Mouse (Mus musculus): ENCODE results near the gene Cdk6. TPM values are rescaled to one million over a fixed set of nuclear protein-coding genes. Genes with fewer than 3 reads are reported as not detected.
A peak's percentile ranks its signal among the peaks of the same experiment; 100 is the strongest.
"Not testable (repeated sequence)": the region's sequence is repeated elsewhere in the genome, so short reads cannot be mapped to it uniquely, and the experiment has no call there.

Gene Cdk6
- total RNA-seq (2021) = 1 to 10 TPM in 1 of 2 experiments, under 1 TPM in 1; 0.92 to 1.2 TPM
- long read RNA-seq, experiment 1, partial matches to known transcripts = 0 of 1 reads
- long read RNA-seq, experiment 1, other reads (novel, unspliced or antisense) = 1 of 1 reads
- long read RNA-seq, experiment 2 = 0 reads

DNA sequence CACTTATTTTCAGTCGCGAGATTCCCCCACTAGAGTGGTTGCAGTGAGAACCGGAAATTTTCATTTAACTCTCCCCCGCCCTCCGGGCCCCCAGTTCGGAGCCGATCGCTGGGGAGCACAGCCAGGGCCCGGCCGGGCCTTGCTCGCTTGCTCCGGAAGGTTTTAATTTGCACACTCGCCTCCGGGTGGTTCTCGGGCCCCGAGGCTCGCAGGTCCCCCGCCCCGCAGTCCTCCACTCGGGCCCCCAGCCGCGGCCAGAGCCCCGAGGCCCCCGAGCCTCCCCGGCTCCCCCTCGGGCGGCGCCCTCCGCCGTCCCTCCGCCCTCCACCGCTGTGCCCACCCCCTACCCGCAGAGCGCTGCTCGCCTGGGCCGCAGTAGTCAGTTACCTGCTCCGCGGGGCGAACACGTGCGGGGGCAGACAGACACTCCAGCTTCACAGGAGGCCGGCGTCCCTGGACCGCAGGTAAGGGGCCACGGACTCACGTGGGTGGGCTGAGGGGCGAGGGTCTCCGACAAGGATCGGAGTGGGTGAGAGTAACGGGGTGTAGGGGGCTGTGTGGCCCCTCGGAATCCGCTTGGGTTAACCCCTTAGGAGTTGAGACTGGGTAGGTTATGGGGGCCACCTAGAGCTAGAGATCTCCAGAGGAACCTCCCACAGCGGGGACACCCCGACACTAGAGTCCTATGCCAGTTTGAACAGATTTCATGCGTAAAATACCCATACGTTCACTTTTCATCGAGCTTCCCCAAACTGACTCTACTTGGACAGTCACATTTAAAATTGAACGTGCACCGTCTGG lies at the start of gene Cdk6:
Cdk6 (plus strand) TSS at position 375 of the 801 bp plus-strand sequence.
- intact Hi-C loops (cut with DNase I) = loop anchor here (10.0 kb wide), 1 partner anchor 187 kb away; no protein-coding TSS in a partner anchor
- H3K4me3 ChIP-seq = peak within 1 kb of the TSS; percentile 90
- H3K27ac ChIP-seq = peak within 1 kb of the TSS; percentile 74
- peak; percentile 36 for DNase-seq
- TF ChIP-seq CTCF (IDR thresholded peaks at IDR 0.05) = no peak

DNA sequence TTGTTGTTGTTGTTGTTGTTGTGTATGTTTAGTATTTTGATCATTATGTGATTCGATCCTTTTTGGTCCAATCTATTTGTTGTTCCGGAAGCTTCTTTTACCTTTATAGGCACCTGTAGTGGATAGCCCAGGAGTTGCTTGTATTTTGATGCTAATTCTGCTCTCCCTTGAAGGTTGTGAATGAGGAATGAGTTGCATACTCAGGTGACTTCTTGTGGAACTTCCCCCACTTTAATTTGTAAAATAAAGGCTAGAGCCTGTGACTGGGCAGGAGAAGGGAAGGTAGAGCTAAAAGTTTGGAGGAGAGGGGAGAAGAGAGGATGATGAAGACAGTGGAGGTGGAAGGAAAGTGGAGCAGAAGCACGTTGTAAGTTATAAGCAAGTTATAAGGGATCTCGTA lies 47.6 kb upstream of the Cdk6 start:
- Histone ChIP-seq H3K4me3 (no peak overlapping the region), H3K27ac (no peak overlapping the region)
- intact Hi-C loops (cut with DNase I) = no loop called here
- no peak for DNase-seq
- no peak for TF ChIP-seq CTCF (IDR thresholded peaks at IDR 0.05)

- Histone ChIP-seq H3K4me3 (no peak overlapping the region), H3K27ac (no peak overlapping the region)
- no peak for TF ChIP-seq CTCF (IDR thresholded peaks at IDR 0.05)
- intact Hi-C loops (cut with DNase I) = no loop called here
- no peak for DNase-seq
Observed at GRCm38 (mm10) chr5:3300801-3301457, 40.4 kb upstream of the Cdk6 start.

GRCm38 (mm10) chr5:3301535-3301934 lies 39.8 kb upstream of the Cdk6 start:
- intact Hi-C loops (cut with DNase I) = no loop called here
- H3K4me3 ChIP-seq = no peak overlapping the region
- DNase-seq = no peak
- TF ChIP-seq CTCF (IDR thresholded peaks at IDR 0.05) = no peak
- no peak overlapping the region for H3K27ac ChIP-seq

- DNase-seq = no peak
- TF ChIP-seq CTCF (IDR thresholded peaks at IDR 0.05) = no peak
- intact Hi-C loops (cut with DNase I) = no loop called here
- Histone ChIP-seq H3K4me3 (no peak overlapping the region), H3K27ac (no peak overlapping the region)
Observed at GRCm38 (mm10) chr5:3303876-3304275, 37.4 kb upstream of the Cdk6 start.

GRCm38 (mm10) chr5:3306146-3306545 lies 35.1 kb upstream of the Cdk6 start:
- intact Hi-C loops (cut with DNase I) = no loop called here
- no peak overlapping the region for H3K27ac ChIP-seq
- H3K4me3 ChIP-seq = no peak overlapping the region
- DNase-seq = no peak
- no peak for TF ChIP-seq CTCF (IDR thresholded peaks at IDR 0.05)

GRCm38 (mm10) chr5:3309122-3309521 lies 32.2 kb upstream of the Cdk6 start:
- Histone ChIP-seq H3K4me3 (no peak overlapping the region), H3K27ac (no peak overlapping the region)
- DNase-seq = no peak
- no peak for TF ChIP-seq CTCF (IDR thresholded peaks at IDR 0.05)
- intact Hi-C loops (cut with DNase I) = no loop called here

- intact Hi-C loops (cut with DNase I) = no loop called here
- Histone ChIP-seq H3K4me3 (no peak overlapping the region), H3K27ac (no peak overlapping the region)
- DNase-seq = no peak
- TF ChIP-seq CTCF (IDR thresholded peaks at IDR 0.05) = no peak
Observed at GRCm38 (mm10) chr5:3309587-3309986, 31.7 kb upstream of the Cdk6 start.

DNA sequence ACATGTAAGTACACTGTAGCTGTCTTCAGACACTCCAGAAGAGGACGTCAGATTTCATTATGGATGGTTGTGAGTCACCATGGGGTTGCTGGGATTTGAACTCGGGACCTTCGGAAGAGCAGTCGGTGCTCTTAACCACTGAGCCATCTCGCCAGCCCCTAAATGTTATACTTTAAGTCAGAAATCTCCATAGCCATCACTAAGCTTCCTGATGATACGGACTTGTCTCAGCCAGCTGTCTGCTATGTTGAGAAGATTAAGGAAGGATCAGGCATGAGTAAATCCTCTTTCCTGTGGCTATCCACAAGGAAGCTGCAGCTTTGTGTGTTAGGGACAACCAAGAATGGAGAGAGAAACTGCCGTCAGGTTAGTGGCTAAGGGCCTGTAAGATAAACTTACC lies 30.1 kb upstream of the Cdk6 start:
- H3K27ac ChIP-seq; DNase-seq; H3K4me3 ChIP-seq; intact Hi-C loops (cut with DNase I): not testable (repeated sequence)

DNA sequence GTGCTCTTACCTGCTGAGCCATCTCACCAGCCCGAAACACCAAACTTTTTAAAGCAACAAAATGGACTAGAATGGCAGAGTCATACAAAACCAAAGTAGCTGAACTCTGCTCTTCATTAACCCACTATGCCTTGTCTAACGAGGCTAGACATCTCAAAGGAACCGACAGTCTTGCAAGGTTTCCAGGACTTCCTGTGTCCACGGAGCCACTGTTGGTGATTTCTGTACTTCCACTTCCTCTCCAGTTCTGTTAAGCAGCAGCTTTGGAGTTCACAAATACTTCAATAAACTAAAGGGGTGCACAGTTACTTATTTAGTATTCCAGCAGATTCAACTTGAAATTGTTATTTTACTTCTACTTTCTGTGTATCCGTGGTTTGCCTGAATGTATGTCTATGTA lies 23.6 kb upstream of the Cdk6 start:
- DNase-seq; intact Hi-C loops (cut with DNase I); H3K4me3 ChIP-seq; H3K27ac ChIP-seq: not testable (repeated sequence)

DNA sequence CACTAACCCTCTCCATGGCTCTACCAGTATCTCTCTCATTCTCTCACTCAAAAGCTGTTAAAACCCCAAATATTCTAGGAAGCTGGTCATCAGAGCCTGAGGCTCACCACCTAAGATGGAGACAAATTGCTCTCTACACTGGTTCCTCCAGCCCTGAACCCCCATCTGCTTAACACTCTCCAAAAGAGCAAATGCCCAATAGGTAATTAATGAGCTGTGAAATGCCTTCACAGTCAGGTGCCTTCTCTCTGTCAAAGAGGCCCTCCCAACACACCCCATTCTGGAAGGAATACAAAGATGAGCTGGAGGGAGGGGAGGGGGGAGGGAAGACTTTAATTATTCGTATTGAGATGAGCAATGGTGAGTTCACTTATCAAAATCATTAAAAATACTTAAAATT lies 21.1 kb upstream of the Cdk6 start:
- no peak overlapping the region for H3K4me3 ChIP-seq
- intact Hi-C loops (cut with DNase I) = no loop called here
- TF ChIP-seq CTCF (IDR thresholded peaks at IDR 0.05) = no peak
- no peak overlapping the region for H3K27ac ChIP-seq
- DNase-seq = no peak

- no peak for TF ChIP-seq CTCF (IDR thresholded peaks at IDR 0.05)
- no peak for DNase-seq
- intact Hi-C loops (cut with DNase I) = no loop called here
Observed at GRCm38 (mm10) chr5:3322052-3322451, 19.2 kb upstream of the Cdk6 start.

DNA sequence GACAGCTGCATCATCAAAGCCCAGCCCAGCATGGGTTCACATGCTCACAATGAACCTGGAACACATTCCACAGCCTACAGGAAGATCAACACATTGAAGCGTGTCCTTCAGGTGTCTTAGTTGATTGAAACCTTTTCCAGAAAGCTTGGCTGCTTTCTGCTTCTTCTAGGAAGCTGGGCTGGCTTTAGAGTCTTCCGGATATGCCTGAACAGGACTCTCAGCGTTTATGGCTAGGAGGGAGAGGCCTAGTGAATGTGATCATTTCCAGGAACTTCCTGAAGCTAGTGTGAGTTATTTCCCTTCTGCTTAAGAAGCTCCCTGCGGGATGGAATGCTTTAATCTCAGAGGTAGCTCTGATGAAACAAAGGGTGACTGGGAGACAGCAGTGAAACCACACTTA lies 17.2 kb upstream of the Cdk6 start:
- H3K27ac ChIP-seq = no peak overlapping the region
- no peak overlapping the region for H3K4me3 ChIP-seq
- TF ChIP-seq CTCF (IDR thresholded peaks at IDR 0.05) = no peak
- intact Hi-C loops (cut with DNase I) = no loop called here
- no peak for DNase-seq

More at GRCm38 (mm10) chr5:3322052-3322451, 19.2 kb upstream of the Cdk6 start:
- no peak overlapping the region for H3K4me3 ChIP-seq
- H3K27ac ChIP-seq = no peak overlapping the region

Data from gastrocnemius, adult 2 months (tissue).